Mouse (Mus musculus) embryonic stem cell, embryonic (primary cell): ENCODE data around the gene Fbxw4.

Experiments
- CTCF ChIA-PET, 4 experiments: fragments of 300-600 bp in 2 of 4; fragments of 350-600 bp in 2 of 4; sonication (Branson Sonifier 250); formaldehyde crosslinking; loops; one replicate each; lab custom pipeline; 2022; ENCODE audit warnings: inconsistent platforms in 2 of 4; lab: Charles Lee
- POLR2A ChIA-PET, 4 experiments: fragments of 300-600 bp in 2 of 4; fragments of 350-600 bp in 2 of 4; sonication (Branson Sonifier 250); formaldehyde crosslinking; loops; one replicate each; lab custom pipeline; 2022; ENCODE audit warnings: antibody characterized with exemption in 4 of 4, inconsistent platforms in 1 of 4; lab: Charles Lee

Fbxw4 gene

GRCm38 (mm10) chr19:45580235-45580634 lies 79.9 kb downstream of the Fbxw4 start:
- ChIA-PET CTCF (interaction anchor here in 2 of 4 experiments (0.6 kb wide), 3 partner anchors 38 to 366 kb away, joined by 3 to 6 read pairs (median 5); no protein-coding TSS in a partner anchor), POLR2A (interaction anchor here in 1 of 4 experiments (0.7 kb wide), 1 partner anchor 42 kb away, joined by 3 read pairs; no protein-coding TSS in a partner anchor)

DNA sequence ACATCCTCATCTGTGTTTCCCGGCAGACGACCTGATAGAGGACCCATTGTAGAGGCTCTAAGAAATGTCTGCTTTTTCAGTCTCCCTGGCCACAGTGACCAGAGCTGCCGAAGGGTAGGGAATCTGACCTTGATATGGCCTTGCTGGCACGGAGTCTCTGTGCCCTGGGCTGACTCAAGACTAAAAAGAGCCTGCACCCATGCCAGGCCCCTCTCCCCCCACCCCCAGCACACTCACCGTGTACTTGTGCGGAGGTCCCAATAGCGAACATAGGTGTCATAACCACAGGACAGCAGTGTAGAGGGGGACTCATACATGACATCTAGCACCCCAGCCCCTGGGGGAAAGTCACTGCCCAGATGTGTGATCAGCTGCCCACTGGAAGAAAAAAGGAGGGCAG lies 80.7 kb downstream of the Fbxw4 start:
- POLR2A ChIA-PET = interaction anchor here in 1 of 4 experiments (1.0 kb wide), 1 partner anchor 17 kb away, joined by 3 read pairs; no protein-coding TSS in a partner anchor
- CTCF ChIA-PET = interaction anchor here in 1 of 4 experiments (0.6 kb wide), 1 partner anchor 172 kb away, joined by 3 read pairs; no protein-coding TSS in a partner anchor

GRCm38 (mm10) chr19:45578976-45579375 lies 81.1 kb downstream of the Fbxw4 start:
- CTCF ChIA-PET = interaction anchor here in 1 of 4 experiments (1.3 kb wide), 1 partner anchor 143 kb away, joined by 3 read pairs; no protein-coding TSS in a partner anchor
- POLR2A ChIA-PET = interaction anchor here in 1 of 4 experiments (1.0 kb wide), 1 partner anchor 17 kb away, joined by 3 read pairs; no protein-coding TSS in a partner anchor

DNA sequence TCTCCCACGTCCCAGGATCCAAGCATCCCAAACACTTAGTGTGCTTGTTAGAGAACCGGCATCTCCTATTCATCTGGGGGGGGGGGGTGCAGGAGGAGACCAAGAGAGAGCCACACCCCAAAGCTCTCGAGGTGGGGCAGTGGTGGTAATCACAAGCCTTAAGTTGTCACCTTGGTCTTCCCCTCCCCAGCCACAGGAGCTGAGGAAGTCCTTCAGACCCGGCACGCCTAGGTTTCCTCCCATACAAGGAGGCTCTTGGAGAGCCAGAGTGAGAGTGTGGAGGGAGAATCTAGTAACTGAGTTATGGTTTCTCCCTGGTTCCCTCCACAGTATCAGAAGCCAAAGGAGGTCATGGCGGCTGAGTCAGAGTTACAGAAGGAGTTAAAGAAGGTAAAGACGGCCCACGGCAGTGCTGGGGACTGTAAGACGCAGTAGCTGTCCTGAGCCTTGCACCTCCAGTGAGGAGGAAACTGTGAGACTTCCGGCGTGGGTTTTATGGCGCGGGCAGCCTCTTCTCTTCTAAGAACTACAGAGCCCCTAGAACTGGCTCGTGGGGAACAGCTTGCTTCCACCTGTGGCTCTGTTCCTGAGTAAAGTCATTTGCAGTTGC lies 82.9 kb downstream of the Fbxw4 start:
- ChIA-PET CTCF (interaction anchor here (0.5 to 1.5 kb wide), 15 partner anchors 8 to 1678 kb away, joined by 3 to 11 read pairs (median 3); no protein-coding TSS in a partner anchor), POLR2A (interaction anchor here in 3 of 4 experiments (0.6 to 2.0 kb wide), 13 partner anchors 9 to 170 kb away, joined by 3 to 7 read pairs (median 3); partner anchors contain the start of gene Fbxw4 (in 1 of the 3))

GRCm38 (mm10) chr19:45575632-45576001 lies 84.5 kb downstream of the Fbxw4 start:
- CTCF ChIA-PET = interaction anchor here in 1 of 4 experiments (0.7 to 1.1 kb wide), 2 partner anchors 8 to 26 kb away, joined by 3 read pairs; no protein-coding TSS in a partner anchor
- POLR2A ChIA-PET = interaction anchor here in 1 of 4 experiments (0.7 to 2.0 kb wide), 2 partner anchors 10 to 16 kb away, joined by 5 to 7 read pairs; no protein-coding TSS in a partner anchor

DNA sequence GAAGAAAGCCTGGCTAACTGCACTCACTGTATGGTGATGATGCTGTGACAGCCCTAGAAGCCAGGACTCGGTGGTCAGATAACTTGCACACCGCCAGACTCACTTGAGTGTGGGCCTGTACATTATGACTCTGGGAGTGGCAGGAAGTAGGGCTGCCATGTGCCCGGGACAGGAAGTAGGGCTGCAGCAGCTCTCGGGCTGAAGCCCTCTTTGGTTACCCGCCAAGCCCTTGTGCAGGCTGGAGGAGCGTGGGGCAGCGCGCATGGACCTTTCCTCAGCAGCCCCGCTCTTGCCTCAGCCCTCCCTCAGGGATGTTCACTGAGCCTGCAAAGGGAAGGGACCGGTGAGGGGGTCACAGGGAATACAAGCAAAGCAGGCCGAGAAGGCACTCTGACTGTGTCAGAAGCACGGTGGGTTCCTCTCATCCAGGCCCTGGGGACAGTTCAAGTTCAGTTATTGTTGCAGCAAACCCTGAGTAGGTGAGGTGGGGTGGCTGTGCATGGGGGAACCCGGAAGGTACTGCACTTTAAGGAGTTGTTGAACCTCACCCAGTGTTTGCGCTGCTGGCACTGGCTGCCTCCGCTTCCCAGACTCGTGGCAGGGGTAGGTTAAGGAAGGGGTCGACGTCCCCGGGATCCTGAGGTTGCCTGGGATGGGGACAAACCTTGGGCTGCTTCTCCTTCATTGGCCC lies 85.0 kb downstream of the Fbxw4 start:
- CTCF ChIA-PET = interaction anchor here (1.1 to 4.0 kb wide), 22 partner anchors 8 to 359 kb away, joined by 3 to 73 read pairs (median 7); partner anchors contain the start of genes Gm17018 (in 1 of the 4) and Poll (in 1 of the 4)
- POLR2A ChIA-PET = interaction anchor here in 1 of 4 experiments (0.7 to 2.0 kb wide), 4 partner anchors 16 to 172 kb away, joined by 3 to 5 read pairs (median 5); no protein-coding TSS in a partner anchor

GRCm38 (mm10) chr19:45574339-45574898 lies 85.7 kb downstream of the Fbxw4 start:
- POLR2A ChIA-PET = interaction anchor here in 3 of 4 experiments (0.6 to 2.0 kb wide), 11 partner anchors 14 to 176 kb away, joined by 3 to 5 read pairs (median 3); partner anchors contain the start of genes Gm17018 (in 1 of the 3) and Poll (in 1 of the 3)
- CTCF ChIA-PET = interaction anchor here (0.5 to 4.0 kb wide), 161 partner anchors 8 to 527 kb away, joined by 3 to 73 read pairs (median 4); partner anchors contain the start of genes Gm17018 (in 4 of the 4), Poll (in 4 of the 4), Fgf8 (in 2 of the 4) and Kcnip2 (in 1 of the 4)

DNA sequence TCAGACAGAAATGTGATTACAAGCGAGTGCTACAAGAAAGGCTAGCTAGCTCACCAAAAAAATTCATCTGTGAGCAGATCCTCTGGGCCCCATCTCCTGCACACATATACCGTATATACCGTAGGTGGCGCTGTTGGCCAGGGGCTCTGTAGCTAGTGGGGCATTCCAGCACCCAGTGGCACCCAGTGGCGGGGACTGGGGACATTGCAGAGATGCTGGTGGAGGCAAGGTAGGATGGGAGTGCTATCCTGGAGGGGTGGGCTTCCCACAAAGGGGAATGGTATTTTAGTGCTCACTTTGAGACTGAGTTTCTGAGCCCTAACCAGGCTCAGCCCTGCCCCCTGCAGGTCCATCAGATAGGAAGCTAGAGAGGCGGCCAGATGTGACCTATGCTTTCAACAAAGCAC lies 86.2 kb downstream of the Fbxw4 start:
- CTCF ChIA-PET = interaction anchor here (0.5 to 4.0 kb wide), 188 partner anchors 8 to 735 kb away, joined by 3 to 73 read pairs (median 4); partner anchors contain the start of genes Gm17018 (in 4 of the 4), Poll (in 4 of the 4), Fgf8 (in 2 of the 4) and Kcnip2 (in 1 of the 4)
- POLR2A ChIA-PET = interaction anchor here in 3 of 4 experiments (0.5 to 2.0 kb wide), 12 partner anchors 13 to 419 kb away, joined by 3 to 6 read pairs (median 3); partner anchors contain the start of genes Gm17018 (in 2 of the 3) and Poll (in 2 of the 3)

- ChIA-PET POLR2A (interaction anchor here in 2 of 4 experiments (0.6 to 2.0 kb wide), 3 partner anchors 12 to 47 kb away, joined by 3 to 6 read pairs (median 5); partner anchors contain the start of genes Gm17018 (in 1 of the 2) and Poll (in 1 of the 2)), CTCF (interaction anchor here (0.5 to 4.0 kb wide), 106 partner anchors 7 to 734 kb away, joined by 3 to 73 read pairs (median 5); partner anchors contain the start of genes Gm17018 (in 4 of the 4), Poll (in 4 of the 4), Fgf8 (in 1 of the 4) and Kcnip2 (in 1 of the 4))
These were observed 87.1 kb downstream of the Fbxw4 start for GRCm38 (mm10) chr19:45573033-45573432.

- ChIA-PET CTCF (interaction anchor here (0.5 to 2.9 kb wide), 11 partner anchors 9 to 1004 kb away, joined by 3 to 12 read pairs (median 5); partner anchors contain the start of gene Tlx1 (in 1 of the 4)), POLR2A (interaction anchor here in 2 of 4 experiments (0.7 to 2.2 kb wide), 5 partner anchors 9 to 70 kb away, joined by 3 to 6 read pairs (median 5); no protein-coding TSS in a partner anchor)
These were observed 92.7 kb downstream of the Fbxw4 start for GRCm38 (mm10) chr19:45567367-45567766.

GRCm38 (mm10) chr19:45565925-45566715 lies 94.0 kb downstream of the Fbxw4 start:
- CTCF ChIA-PET = interaction anchor here (0.5 to 8.1 kb wide), 8 partner anchors 7 to 402 kb away, joined by 3 to 73 read pairs (median 6); no protein-coding TSS in a partner anchor
- POLR2A ChIA-PET = interaction anchor here in 1 of 4 experiments (0.7 to 2.2 kb wide), 5 partner anchors 11 to 17 kb away, joined by 3 to 7 read pairs (median 3); no protein-coding TSS in a partner anchor

GRCm38 (mm10) chr19:45560153-45560890 lies 99.8 kb downstream of the Fbxw4 start, which contains the start of the genes Poll and Gm17018:
TSS of gene Poll (minus strand) at chr19:45560531.
TSS of gene Gm17018 (plus strand) at chr19:45560615.
- CTCF ChIA-PET = interaction anchor here (0.5 to 8.1 kb wide), 17 partner anchors 13 to 1458 kb away, joined by 3 to 73 read pairs (median 4); no protein-coding TSS in a partner anchor
- POLR2A ChIA-PET = interaction anchor here in 3 of 4 experiments (0.5 to 2.8 kb wide), 30 partner anchors 8 to 1892 kb away, joined by 3 to 9 read pairs (median 4); partner anchors contain the start of gene Kazald1 (in 1 of the 3)

DNA sequence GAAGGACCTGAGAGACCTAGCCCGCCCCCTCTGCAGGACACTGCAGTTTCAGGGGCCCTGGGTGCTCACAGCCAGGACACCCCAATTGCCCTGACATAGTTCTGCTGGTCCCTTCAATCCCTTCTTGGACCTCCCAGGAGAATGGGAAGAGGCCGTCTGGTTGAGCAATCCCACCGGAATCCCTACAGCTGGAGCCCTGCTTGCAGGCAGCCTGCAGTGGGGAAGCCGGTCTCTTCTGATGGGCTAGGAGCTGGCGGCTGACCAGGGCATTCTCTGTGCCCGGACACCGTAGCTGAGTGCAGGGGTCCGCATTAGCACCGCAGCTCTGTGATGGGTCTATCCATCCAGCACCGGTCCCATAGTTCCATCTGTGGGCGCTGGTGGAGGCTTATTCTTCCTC lies 106.0 kb downstream of the Fbxw4 start:
- ChIA-PET POLR2A (interaction anchor here in 3 of 4 experiments (0.6 to 2.7 kb wide), 6 partner anchors 9 to 330 kb away, joined by 3 to 6 read pairs (median 3); no protein-coding TSS in a partner anchor), CTCF (interaction anchor here in 2 of 4 experiments (0.9 to 1.5 kb wide), 3 partner anchors 9 to 167 kb away, joined by 3 to 8 read pairs (median 3); no protein-coding TSS in a partner anchor)

DNA sequence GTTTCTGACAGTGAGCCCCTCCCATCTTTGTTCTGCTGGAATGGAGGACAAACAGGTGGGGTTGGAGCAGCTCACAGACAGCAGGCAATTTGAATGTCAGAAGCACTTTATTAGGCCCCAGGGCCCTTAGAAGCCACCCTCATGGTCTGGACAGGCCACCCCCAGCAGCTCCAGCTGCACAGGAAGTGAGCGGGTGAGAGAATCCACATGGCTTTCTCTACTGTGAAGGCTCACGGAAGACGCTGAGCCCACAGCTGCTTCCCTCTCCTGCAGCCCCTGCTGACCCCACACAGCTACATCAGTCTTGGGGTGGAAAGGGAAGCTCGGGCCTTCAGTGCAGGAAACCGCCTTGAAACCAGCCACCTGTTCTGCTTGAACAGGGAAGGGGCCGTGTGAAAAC lies 107.9 kb downstream of the Fbxw4 start:
- ChIA-PET POLR2A (interaction anchor here in 2 of 4 experiments (1.1 to 1.4 kb wide), 4 partner anchors 8 to 336 kb away, joined by 3 read pairs; partner anchors contain the start of genes Gm17018 (in 1 of the 2) and Poll (in 1 of the 2)), CTCF (interaction anchor here in 3 of 4 experiments (0.5 to 1.4 kb wide), 7 partner anchors 19 to 752 kb away, joined by 3 to 10 read pairs (median 3); no protein-coding TSS in a partner anchor)

DNA sequence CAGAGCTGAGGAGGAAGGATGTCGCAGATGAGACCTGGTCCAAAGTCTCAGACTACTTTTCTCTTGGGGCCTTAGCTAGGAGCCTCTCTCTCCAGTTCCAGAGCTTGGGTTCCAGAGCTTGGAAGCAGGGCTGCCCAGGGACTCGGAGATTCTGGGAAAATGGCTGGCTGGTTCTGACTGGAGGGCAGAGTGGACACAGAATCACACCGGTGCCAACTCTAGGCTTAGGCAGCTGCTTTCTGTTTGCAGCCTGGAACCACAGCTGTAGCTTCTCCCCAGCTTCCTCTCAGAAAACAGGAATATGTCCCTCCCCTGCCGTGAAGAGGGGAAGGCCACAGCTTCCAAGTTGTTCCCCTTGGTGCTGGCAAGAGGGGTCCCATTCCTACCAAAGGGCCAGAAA lies 110.2 kb downstream of the Fbxw4 start:
- ChIA-PET CTCF (interaction anchor here (0.5 to 2.6 kb wide), 8 partner anchors 22 to 333 kb away, joined by 3 to 16 read pairs (median 4); no protein-coding TSS in a partner anchor), POLR2A (interaction anchor here in 3 of 4 experiments (0.8 to 1.9 kb wide), 8 partner anchors 9 to 93 kb away, joined by 3 to 7 read pairs (median 4); partner anchors contain the start of genes Gm17018 (in 2 of the 3) and Poll (in 2 of the 3))
